Mouse (Mus musculus) urinary bladder, postnatal 36 days (tissue): ENCODE data around the gene H2al1a.

Experiments used
- DNase-seq, 2 experiments: peaks; one replicate each; pipeline ENCODE4 v3.0.0; 2022; ENCODE audit warnings: low spot score in 2 of 2, mixed read lengths in 1 of 2

H2al1a gene

GRCm38 (mm10) chrX:11345762-11346161, 46.7 kb downstream of the H2al1a start:
- no peak for DNase-seq

DNA sequence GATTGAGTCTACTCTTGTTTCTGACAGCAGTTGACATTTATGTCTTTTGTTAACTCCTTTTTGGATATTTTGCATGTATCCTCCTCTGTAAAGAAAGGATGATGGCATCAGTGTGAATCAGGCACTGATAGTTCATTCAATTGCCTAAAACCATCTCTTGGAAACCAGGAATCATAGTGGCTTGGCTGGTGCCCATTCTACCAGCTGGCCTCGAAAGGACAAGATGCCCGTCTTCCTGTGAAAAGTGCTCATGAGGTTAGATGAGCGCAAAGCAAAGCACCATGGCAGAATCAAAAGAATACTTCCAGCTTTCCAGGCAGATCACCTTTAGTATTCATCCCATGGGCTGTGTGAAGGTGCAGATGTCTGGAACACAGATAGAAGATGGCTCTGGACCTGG, 47.7 kb downstream of the H2al1a start:
- no peak for DNase-seq
